Mouse (Mus musculus) gastrocnemius, adult 2 months (tissue): ENCODE results near the gene Rtn1. TPM values are rescaled to one million over a fixed set of nuclear protein-coding genes. Genes with fewer than 3 reads are reported as not detected.

ENCODE experiments used
- DNase-seq: peaks from one replicate; pipeline ENCODE4 v3.0.0; 2022
- H3K27ac ChIP-seq: fragments of 200-600 bp; 2 replicates; pipeline ENCODE4 v1.8.1; 2022; ENCODE audit warnings: mild to moderate bottlenecking
- H3K4me3 ChIP-seq: fragments of 200-600 bp; 2 replicates; pipeline ENCODE4 v1.8.1; 2022; ENCODE audit warnings: mild to moderate bottlenecking, moderate library complexity
- CTCF ChIP-seq: fragments of 200-600 bp; IDR thresholded peaks from 2 replicates; pipeline ENCODE4 v1.8.1; 2022; ENCODE audit warnings: antibody characterized with exemption, mild to moderate bottlenecking, moderate library complexity
- intact Hi-C: fragments of 180-260 bp; cut with DNase I; formaldehyde crosslinking; loops from one replicate; pipeline ENCODE4 v1.15.1; 2025
- total RNA-seq, 2 experiments: library from RNA; stranded (reverse); gene quantifications; 2 replicates each; pipeline ENCODE4 v1.2.3; 2021

Rtn1 gene
- total RNA-seq, 2 experiments from 2014 or later = 1.3 to 2.3 TPM

GRCm38 (mm10) chr12:72407146-72407545 is 1.7 kb downstream of the Rtn1 start:
- intact Hi-C loops = no loop called here
- peak overlapping the region; percentile 78 for H3K4me3 ChIP-seq
- no peak for TF ChIP-seq CTCF
- no peak overlapping the region for H3K27ac ChIP-seq
- no peak for DNase-seq

- DNase-seq = no peak
- Histone ChIP-seq H3K27ac (no peak overlapping the region), H3K4me3 (no peak overlapping the region)
- TF ChIP-seq CTCF = no peak
- intact Hi-C loops = no loop called here
Measured at GRCm38 (mm10) chr12:72405031-72405430, 3.8 kb downstream of the Rtn1 start.

- Histone ChIP-seq H3K4me3 (no peak overlapping the region), H3K27ac (no peak overlapping the region)
- no peak for DNase-seq
- no peak for TF ChIP-seq CTCF
- intact Hi-C loops = no loop called here
Measured at GRCm38 (mm10) chr12:72393046-72393805, 15.6 kb downstream of the Rtn1 start.

- DNase-seq = no peak
- no peak for TF ChIP-seq CTCF
- H3K27ac ChIP-seq = no peak overlapping the region
- no peak overlapping the region for H3K4me3 ChIP-seq
- intact Hi-C loops = no loop called here
Measured at GRCm38 (mm10) chr12:72390346-72390745, 18.5 kb downstream of the Rtn1 start.

GRCm38 (mm10) chr12:72389377-72390103 is 19.3 kb downstream of the Rtn1 start:
- no peak overlapping the region for H3K27ac ChIP-seq
- H3K4me3 ChIP-seq = no peak overlapping the region
- no peak for TF ChIP-seq CTCF
- no peak for DNase-seq
- intact Hi-C loops = no loop called here

- DNase-seq = no peak
- intact Hi-C loops = no loop called here
- H3K27ac ChIP-seq = no peak overlapping the region
- no peak for TF ChIP-seq CTCF
- H3K4me3 ChIP-seq = no peak overlapping the region
Measured at GRCm38 (mm10) chr12:72388835-72389234, 20.0 kb downstream of the Rtn1 start.

- TF ChIP-seq CTCF = no peak
- DNase-seq = no peak
- intact Hi-C loops = no loop called here
- Histone ChIP-seq H3K27ac (no peak overlapping the region), H3K4me3 (no peak overlapping the region)
Measured at GRCm38 (mm10) chr12:72388135-72388534, 20.7 kb downstream of the Rtn1 start.

GRCm38 (mm10) chr12:72376309-72376708 is 32.5 kb downstream of the Rtn1 start:
- no peak for DNase-seq
- no peak overlapping the region for H3K27ac ChIP-seq
- intact Hi-C loops = no loop called here
- no peak overlapping the region for H3K4me3 ChIP-seq
- no peak for TF ChIP-seq CTCF

GRCm38 (mm10) chr12:72374823-72375225 is 34.0 kb downstream of the Rtn1 start:
- no peak for TF ChIP-seq CTCF
- H3K4me3 ChIP-seq = no peak overlapping the region
- intact Hi-C loops = no loop called here
- H3K27ac ChIP-seq = no peak overlapping the region
- DNase-seq = no peak

GRCm38 (mm10) chr12:72373916-72374615 is 34.8 kb downstream of the Rtn1 start:
- no peak for DNase-seq
- no peak for TF ChIP-seq CTCF
- Histone ChIP-seq H3K27ac (no peak overlapping the region), H3K4me3 (no peak overlapping the region)
- intact Hi-C loops = no loop called here

- Histone ChIP-seq H3K4me3 (no peak overlapping the region), H3K27ac (no peak overlapping the region)
- intact Hi-C loops = no loop called here
- TF ChIP-seq CTCF = no peak
- DNase-seq = no peak
Measured at GRCm38 (mm10) chr12:72370081-72370480, 38.8 kb downstream of the Rtn1 start.

GRCm38 (mm10) chr12:72366763-72367162 is 42.1 kb downstream of the Rtn1 start:
- intact Hi-C loops = no loop called here
- DNase-seq = no peak
- TF ChIP-seq CTCF = no peak
- Histone ChIP-seq H3K27ac (no peak overlapping the region), H3K4me3 (no peak overlapping the region)

GRCm38 (mm10) chr12:72366104-72366437 is 42.8 kb downstream of the Rtn1 start:
- Histone ChIP-seq H3K27ac (no peak overlapping the region), H3K4me3 (no peak overlapping the region)
- intact Hi-C loops = no loop called here
- no peak for DNase-seq
- TF ChIP-seq CTCF = no peak
